Mouse (Mus musculus): ENCODE data around the gene Arl6ip6.

DNA sequence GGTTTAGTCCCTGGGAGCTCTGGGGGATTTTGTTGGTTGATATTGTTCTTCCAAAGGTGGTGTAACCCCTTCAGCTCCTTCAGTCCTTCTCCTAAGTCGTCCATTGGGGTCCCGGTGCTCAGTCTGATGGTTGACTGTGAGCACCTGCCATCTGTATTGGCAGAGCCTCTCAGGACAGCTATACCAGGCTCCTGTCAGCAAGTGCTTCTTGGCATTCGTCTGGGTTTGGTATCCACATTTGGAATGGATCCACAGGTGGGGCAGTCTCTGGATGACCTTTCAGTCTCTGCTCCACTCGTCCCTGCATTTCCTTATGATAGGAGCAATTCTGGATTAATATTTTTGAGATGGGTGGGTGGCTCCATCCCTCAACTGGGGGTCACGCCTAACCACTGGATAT, 30.7 kb downstream of the Arl6ip6 start:
- TF ChIP-seq CTCF (IDR thresholded peaks at IDR 0.05; ENCODE audit: low read depth): no peak
- TF ChIP-seq EP300 (IDR thresholded peaks at IDR 0.05; ENCODE audit: low read depth): no peak
